Mouse (Mus musculus): ENCODE measurements around the gene Tspan4. TPM values are rescaled to one million over a fixed set of nuclear protein-coding genes. Genes with fewer than 3 reads are reported as not detected.

The Tspan4 gene
- polyA plus RNA-seq, 1 experiment from 2014 or later: 76.7 TPM

- peak within 1 kb of the TSS; percentile 78 for H3K4me3 ChIP-seq (ENCODE audit: low read depth, low read length)
- H3K9me3 ChIP-seq (ENCODE audit: control insufficient read depth, low read depth, low read length): no peaks in the 10 kb centered on the region
- H3K36me3 ChIP-seq (ENCODE audit: control insufficient read depth, insufficient read depth, low read length): peaks cover 25% of the 10 kb centered on the region
- peak within 1 kb of the TSS; percentile 70 for H3K9ac ChIP-seq (replicated peaks; ENCODE audit: low read depth, low read length)
- WGBS: under 1% methylated on average over 52 of the region's 52 CpGs
- H3K4me2 ChIP-seq (replicated peaks; ENCODE audit: low read depth, low read length): peak within 1 kb of the TSS; percentile 87
- H3K27me3 ChIP-seq (ENCODE audit: control insufficient read depth, insufficient read depth, low read length): peaks cover 14% of the 10 kb centered on the region; the same call in 1 of the 2 replicates
- ATAC-seq (ENCODE audit: insufficient number of reproducible peaks, insufficient read depth, low FRiP score, low read depth): peak; percentile 80
- H3K27ac ChIP-seq (ENCODE audit: low read length): peak within 1 kb of the TSS; percentile 92
- H3K4me1 ChIP-seq (ENCODE audit: control insufficient read depth, insufficient read depth, low read length): peaks cover 35% of the 10 kb centered on the region
Observed at GRCm38 (mm10) chr7:141467230-141468030, 7.6 kb upstream of the Tspan4 start, which contains the start of gene Cd151. TSS of gene Cd151 (plus strand) at chr7:141467392.

DNA sequence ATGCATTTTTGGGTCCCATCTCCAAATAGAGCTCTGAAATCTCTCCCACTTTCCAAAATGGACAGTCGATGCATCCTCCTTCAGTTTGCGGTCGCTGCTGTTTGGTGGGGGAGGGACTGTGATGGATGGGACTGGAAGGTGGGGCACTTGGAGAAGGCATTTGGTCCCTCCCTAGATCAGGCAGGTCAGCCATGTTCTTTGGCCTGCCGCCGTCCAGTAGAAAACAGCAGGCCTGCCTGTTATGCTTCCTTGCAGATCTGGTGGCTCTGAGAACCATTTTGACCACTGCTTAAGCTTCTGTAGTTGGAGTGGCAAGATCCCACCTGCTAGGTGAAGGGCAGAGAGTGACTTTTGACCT, 6.9 kb upstream of the Tspan4 start:
- H3K4me2 ChIP-seq (replicated peaks; ENCODE audit: low read depth, low read length): peak overlapping the region; percentile 87
- H3K9ac ChIP-seq (replicated peaks; ENCODE audit: low read depth, low read length): peak overlapping the region; percentile 70
- H3K9me3 ChIP-seq (ENCODE audit: control insufficient read depth, low read depth, low read length): no peaks in the 10 kb centered on the region
- H3K4me1 ChIP-seq (ENCODE audit: control insufficient read depth, insufficient read depth, low read length): peaks cover 35% of the 10 kb centered on the region
- H3K4me3 ChIP-seq (ENCODE audit: low read depth, low read length): peak overlapping the region; percentile 78
- WGBS: 7% methylated on average over 5 of the region's 5 CpGs
- H3K27me3 ChIP-seq (ENCODE audit: control insufficient read depth, insufficient read depth, low read length): peaks cover 10% of the 10 kb centered on the region; the same call in 1 of the 2 replicates
- H3K27ac ChIP-seq (ENCODE audit: low read length): peak overlapping the region; percentile 92
- H3K36me3 ChIP-seq (ENCODE audit: control insufficient read depth, insufficient read depth, low read length): peaks cover 31% of the 10 kb centered on the region
- ATAC-seq (ENCODE audit: insufficient number of reproducible peaks, insufficient read depth, low FRiP score, low read depth): no peak

DNA sequence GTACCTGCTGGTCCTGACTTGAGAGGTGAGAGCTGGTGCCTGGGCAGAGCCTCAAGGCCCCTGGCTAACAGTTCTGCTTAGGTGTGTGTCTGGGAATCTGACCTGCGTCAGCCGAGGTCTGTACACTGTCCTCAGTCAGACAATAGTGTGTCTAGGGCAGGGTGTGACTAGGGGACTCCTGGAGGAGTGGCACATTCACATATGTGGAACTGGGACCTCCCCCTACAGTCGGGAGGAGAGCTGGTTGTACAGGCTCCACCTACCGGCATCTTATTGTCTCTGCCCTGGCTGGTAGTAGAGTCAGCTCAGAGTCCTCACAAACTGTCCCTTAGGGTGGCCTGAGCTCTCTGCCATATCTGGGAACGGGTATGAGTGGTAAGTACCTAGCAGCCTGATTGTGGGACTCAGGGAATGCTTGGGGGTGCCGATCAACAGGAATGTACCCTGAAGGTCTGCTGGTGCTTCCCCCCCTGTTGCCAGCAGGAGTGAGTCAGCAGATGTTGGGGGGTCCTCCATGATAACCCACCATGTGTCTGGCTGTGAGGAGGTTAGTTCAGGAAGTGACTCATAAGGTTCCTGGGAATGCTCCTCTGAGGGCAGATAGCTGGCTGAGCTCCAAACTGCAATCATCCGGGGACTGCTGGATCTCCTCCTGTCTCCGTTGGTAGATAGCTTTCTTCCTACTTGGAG, 6.4 kb upstream of the Tspan4 start:
- Histone ChIP-seq H3K4me3 (ENCODE audit: low read depth, low read length) (peak overlapping the region; percentile 78), H3K9me3 (ENCODE audit: control insufficient read depth, low read depth, low read length) (no peaks in the 10 kb centered on the region), H3K27ac (ENCODE audit: low read length) (peak overlapping the region; percentile 92), H3K36me3 (ENCODE audit: control insufficient read depth, insufficient read depth, low read length) (peaks cover 31% of the 10 kb centered on the region), H3K9ac (replicated peaks; ENCODE audit: low read depth, low read length) (peak overlapping the region; percentile 70), H3K27me3 (ENCODE audit: control insufficient read depth, insufficient read depth, low read length) (peaks cover 8% of the 10 kb centered on the region; the same call in 1 of the 2 replicates), H3K4me1 (ENCODE audit: control insufficient read depth, insufficient read depth, low read length) (peaks cover 35% of the 10 kb centered on the region), H3K4me2 (replicated peaks; ENCODE audit: low read depth, low read length) (peak overlapping the region; percentile 87)
- peak; percentile 68 for ATAC-seq (ENCODE audit: insufficient number of reproducible peaks, insufficient read depth, low FRiP score, low read depth)
- 8% methylated on average over 8 of the region's 8 CpGs for WGBS

GRCm38 (mm10) chr7:141469352-141469751, 5.7 kb upstream of the Tspan4 start:
- Histone ChIP-seq H3K4me3 (ENCODE audit: low read depth, low read length) (peak overlapping the region; percentile 78; the same call in 1 of the 2 replicates), H3K4me2 (replicated peaks; ENCODE audit: low read depth, low read length) (peak overlapping the region; percentile 87), H3K27ac (ENCODE audit: low read length) (peak overlapping the region; percentile 92; the same call in 1 of the 2 replicates), H3K27me3 (ENCODE audit: control insufficient read depth, insufficient read depth, low read length) (peaks cover under 1% of the 10 kb centered on the region; the same call in 1 of the 2 replicates), H3K9ac (replicated peaks; ENCODE audit: low read depth, low read length) (no peak overlapping the region; the same call in 1 of the 2 replicates), H3K36me3 (ENCODE audit: control insufficient read depth, insufficient read depth, low read length) (peaks cover 31% of the 10 kb centered on the region), H3K9me3 (ENCODE audit: control insufficient read depth, low read depth, low read length) (no peaks in the 10 kb centered on the region), H3K4me1 (ENCODE audit: control insufficient read depth, insufficient read depth, low read length) (peaks cover 36% of the 10 kb centered on the region)
- 85% methylated on average over 6 of the region's 6 CpGs for WGBS
- ATAC-seq (ENCODE audit: insufficient number of reproducible peaks, insufficient read depth, low FRiP score, low read depth): no peak

- H3K27me3 ChIP-seq (ENCODE audit: control insufficient read depth, insufficient read depth, low read length): no peaks in the 10 kb centered on the region
- 88% methylated on average over 18 of the region's 18 CpGs for WGBS
- H3K4me2 ChIP-seq (replicated peaks; ENCODE audit: low read depth, low read length): no peak overlapping the region
- H3K4me3 ChIP-seq (ENCODE audit: low read depth, low read length): no peak overlapping the region
- no peak overlapping the region for H3K9ac ChIP-seq (replicated peaks; ENCODE audit: low read depth, low read length)
- peaks cover 32% of the 10 kb centered on the region for H3K4me1 ChIP-seq (ENCODE audit: control insufficient read depth, insufficient read depth, low read length)
- ATAC-seq (ENCODE audit: insufficient number of reproducible peaks, insufficient read depth, low FRiP score, low read depth): no peak
- H3K9me3 ChIP-seq (ENCODE audit: control insufficient read depth, low read depth, low read length): no peaks in the 10 kb centered on the region
- no peak overlapping the region for H3K27ac ChIP-seq (ENCODE audit: low read length)
- H3K36me3 ChIP-seq (ENCODE audit: control insufficient read depth, insufficient read depth, low read length): peaks cover 31% of the 10 kb centered on the region
Observed at GRCm38 (mm10) chr7:141469901-141470636, 5.0 kb upstream of the Tspan4 start.

DNA sequence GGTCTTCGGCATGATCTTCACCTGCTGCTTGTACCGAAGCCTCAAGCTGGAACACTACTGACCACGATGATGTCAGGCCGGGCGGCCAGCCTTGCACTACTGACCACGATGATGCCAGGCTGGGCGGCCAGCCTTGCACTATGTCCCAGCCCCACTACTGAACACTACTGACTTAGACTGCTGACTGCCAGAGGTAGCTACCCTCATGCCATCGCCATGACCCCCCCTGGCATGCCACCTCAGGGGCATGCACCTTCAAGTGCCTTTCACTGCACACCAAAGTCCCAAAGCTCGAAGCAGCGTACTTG, 4.4 kb upstream of the Tspan4 start:
- H3K4me2 ChIP-seq (replicated peaks; ENCODE audit: low read depth, low read length): no peak overlapping the region
- H3K9me3 ChIP-seq (ENCODE audit: control insufficient read depth, low read depth, low read length): no peaks in the 10 kb centered on the region
- no peaks in the 10 kb centered on the region for H3K27me3 ChIP-seq (ENCODE audit: control insufficient read depth, insufficient read depth, low read length)
- no peak overlapping the region for H3K9ac ChIP-seq (replicated peaks; ENCODE audit: low read depth, low read length)
- H3K27ac ChIP-seq (ENCODE audit: low read length): no peak overlapping the region
- no peak for ATAC-seq (ENCODE audit: insufficient number of reproducible peaks, insufficient read depth, low FRiP score, low read depth)
- peaks cover 28% of the 10 kb centered on the region for H3K4me1 ChIP-seq (ENCODE audit: control insufficient read depth, insufficient read depth, low read length)
- WGBS: 93% methylated on average over 10 of the region's 10 CpGs
- H3K4me3 ChIP-seq (ENCODE audit: low read depth, low read length): no peak overlapping the region
- peaks cover 31% of the 10 kb centered on the region for H3K36me3 ChIP-seq (ENCODE audit: control insufficient read depth, insufficient read depth, low read length)

DNA sequence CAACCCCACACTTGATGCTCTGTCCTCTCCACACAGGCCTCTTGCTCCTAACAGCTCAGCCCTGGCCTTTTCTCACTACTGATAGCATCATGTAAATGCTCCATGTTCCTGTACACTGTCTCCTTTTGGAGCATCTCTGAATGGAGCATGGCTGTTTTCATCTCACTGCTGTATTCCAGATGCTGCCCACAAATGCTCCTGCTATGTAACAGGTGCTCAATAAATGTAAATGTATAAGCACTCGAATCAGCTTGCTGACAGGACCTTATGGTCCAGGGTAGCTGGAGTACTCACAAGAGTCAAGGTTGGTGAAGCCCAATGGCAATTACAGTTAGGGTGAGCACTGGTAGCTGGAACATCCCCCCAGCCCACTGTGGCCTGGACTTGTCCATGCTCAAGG, 3.8 kb upstream of the Tspan4 start:
- Histone ChIP-seq H3K4me2 (replicated peaks; ENCODE audit: low read depth, low read length) (no peak overlapping the region), H3K9ac (replicated peaks; ENCODE audit: low read depth, low read length) (no peak overlapping the region), H3K4me3 (ENCODE audit: low read depth, low read length) (no peak overlapping the region), H3K27me3 (ENCODE audit: control insufficient read depth, insufficient read depth, low read length) (no peaks in the 10 kb centered on the region), H3K9me3 (ENCODE audit: control insufficient read depth, low read depth, low read length) (no peaks in the 10 kb centered on the region), H3K4me1 (ENCODE audit: control insufficient read depth, insufficient read depth, low read length) (peaks cover 29% of the 10 kb centered on the region), H3K27ac (ENCODE audit: low read length) (no peak overlapping the region), H3K36me3 (ENCODE audit: control insufficient read depth, insufficient read depth, low read length) (peaks cover 31% of the 10 kb centered on the region)
- 79% methylated on average over 1 of the region's 1 CpGs for WGBS
- ATAC-seq (ENCODE audit: insufficient number of reproducible peaks, insufficient read depth, low FRiP score, low read depth): no peak

GRCm38 (mm10) chr7:141472226-141472625, 2.8 kb upstream of the Tspan4 start:
- WGBS: 71% methylated on average over 6 of the region's 6 CpGs
- H3K36me3 ChIP-seq (ENCODE audit: control insufficient read depth, insufficient read depth, low read length): peaks cover 31% of the 10 kb centered on the region
- no peak overlapping the region for H3K4me2 ChIP-seq (replicated peaks; ENCODE audit: low read depth, low read length)
- H3K27me3 ChIP-seq (ENCODE audit: control insufficient read depth, insufficient read depth, low read length): no peaks in the 10 kb centered on the region
- H3K9ac ChIP-seq (replicated peaks; ENCODE audit: low read depth, low read length): no peak overlapping the region
- H3K27ac ChIP-seq (ENCODE audit: low read length): no peak overlapping the region
- no peaks in the 10 kb centered on the region for H3K9me3 ChIP-seq (ENCODE audit: control insufficient read depth, low read depth, low read length)
- H3K4me1 ChIP-seq (ENCODE audit: control insufficient read depth, insufficient read depth, low read length): peaks cover 31% of the 10 kb centered on the region
- no peak overlapping the region for H3K4me3 ChIP-seq (ENCODE audit: low read depth, low read length)
- no peak for ATAC-seq (ENCODE audit: insufficient number of reproducible peaks, insufficient read depth, low FRiP score, low read depth)
